Comparison of ENCODE assay signal across 21 mouse cellular contexts in the genomic region with DNA sequence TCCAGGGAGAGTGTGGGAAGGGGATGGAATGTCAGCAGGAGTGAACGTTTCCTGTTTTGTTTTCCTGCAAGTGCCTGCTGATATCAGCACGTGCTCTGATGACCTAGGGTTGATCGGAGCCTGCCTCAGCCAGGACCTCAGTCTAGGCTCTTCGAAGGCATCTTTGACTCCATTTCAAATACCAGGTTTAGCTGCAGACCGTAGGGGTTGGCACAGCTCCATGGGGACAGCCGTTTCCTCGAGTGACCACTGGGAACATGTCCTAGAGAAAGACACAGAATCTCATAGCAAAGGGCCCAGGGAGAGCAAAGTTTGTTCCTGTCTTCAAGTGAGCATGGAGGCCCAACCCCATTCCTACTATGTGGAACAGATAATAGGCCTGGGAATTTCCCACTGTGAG.
A peak's percentile ranks its signal among the peaks of the same experiment; 100 is the strongest.
DNase-seq lines count a peak whose midpoint lies in the region; ATAC-seq lines count a peak whose summit lies in the region.
"Had no signal": no experiment of that assay in that cellular context is flagged by ENCODE, and none has a peak within 500 bp of the region (broad histone marks: within the 10 kb centered on the region; RNA-seq: fewer than 3 reads in every experiment).

No protein-coding gene starts in this region.

- peaks cover 14% of the 10 kb centered on the region for H3K27me3 ChIP-seq in heart, embryonic 12.5 days (replicated peaks)

- peaks cover 6% of the 10 kb centered on the region; the same call in 1 of the 2 replicates for H3K4me1 ChIP-seq in heart, embryonic 12.5 days (replicated peaks)

- no peaks in the 10 kb centered on the region for H3K9me3 ChIP-seq in heart, embryonic 12.5 days (replicated peaks)
- H3K9me3 ChIP-seq: embryonic facial prominence, embryonic 15.5 days; hindbrain, embryonic 12.5 days had no signal

- no peak overlapping the region for H3K4me3 ChIP-seq in heart, embryonic 12.5 days
- H3K4me3 ChIP-seq: embryonic facial prominence, embryonic 15.5 days; hindbrain, embryonic 12.5 days had no signal

- H3K4me2 ChIP-seq in heart, embryonic 12.5 days: no peak overlapping the region
- H3K4me2 ChIP-seq: embryonic facial prominence, embryonic 15.5 days; hindbrain, embryonic 12.5 days had no signal

- 37% methylated on average over 7 of the region's 7 CpGs for WGBS in heart, embryonic 12.5 days

- DNase-seq in cerebellum, postnatal 14 days: peak; percentile 67 to 76
- DNase-seq in heart, adult 18-20 months: no peak
- DNase-seq in kidney, postnatal 4 days: peak; percentile 33 to 48
- DNase-seq in kidney, adult 18-20 months: no peak
- peak; percentile 20 for DNase-seq in R1 (ENCODE audit: low read depth, low spot score)
- no peak for DNase-seq in lung, adult 18-20 months
- DNase-seq: adrenal gland, postnatal 25 days; cerebellum, adult 9-10 months; gastrocnemius, postnatal 14 days; kidney, adult 8-10 months; right cerebral cortex, postnatal 25 days; spleen, adult 18-20 months; thymus, postnatal 14 days had no signal

- H3K36me3 ChIP-seq in heart, embryonic 12.5 days: no peaks in the 10 kb centered on the region
- H3K36me3 ChIP-seq: embryonic facial prominence, embryonic 15.5 days; hindbrain, embryonic 12.5 days had no signal

- no peak for ATAC-seq in cerebellum, adult (ENCODE audit: insufficient number of reproducible peaks, low FRiP score, low TSS enrichment)
- ATAC-seq in heart, embryonic 12.5 days (ENCODE audit: insufficient number of reproducible peaks, low FRiP score): 0 out of 2 replicates have a peak, but pooled peaks have one; percentile 22
- ATAC-seq: forebrain, embryonic 16.5 days; inflammation-experienced regulatory T-cells, adult 6 months; lung, postnatal 0 days had no signal

- H3K9ac ChIP-seq in heart, embryonic 12.5 days: no peak overlapping the region
- H3K9ac ChIP-seq: embryonic facial prominence, embryonic 15.5 days; hindbrain, embryonic 12.5 days had no signal

- H3K27ac ChIP-seq in heart, embryonic 12.5 days (ENCODE audit: poor library complexity, severe bottlenecking): no peak overlapping the region
- H3K27ac ChIP-seq: embryonic facial prominence, embryonic 15.5 days; hindbrain, embryonic 12.5 days; macrophage had no signal

Comparison
In these comparisons a context has a peak if more than half of its experiments do, and no peak if none do; other contexts are left out.
1. DNase-seq: peak in cerebellum, postnatal 14 days (2 of 2), kidney, postnatal 4 days (2 of 2) and R1 (single experiment); none in heart, adult 18-20 months (0 of 2), kidney, adult 18-20 months (single experiment) and lung, adult 18-20 months (0 of 2).